Mouse (Mus musculus): ENCODE measurements around the gene Zfp423.

Gene Zfp423

DNA sequence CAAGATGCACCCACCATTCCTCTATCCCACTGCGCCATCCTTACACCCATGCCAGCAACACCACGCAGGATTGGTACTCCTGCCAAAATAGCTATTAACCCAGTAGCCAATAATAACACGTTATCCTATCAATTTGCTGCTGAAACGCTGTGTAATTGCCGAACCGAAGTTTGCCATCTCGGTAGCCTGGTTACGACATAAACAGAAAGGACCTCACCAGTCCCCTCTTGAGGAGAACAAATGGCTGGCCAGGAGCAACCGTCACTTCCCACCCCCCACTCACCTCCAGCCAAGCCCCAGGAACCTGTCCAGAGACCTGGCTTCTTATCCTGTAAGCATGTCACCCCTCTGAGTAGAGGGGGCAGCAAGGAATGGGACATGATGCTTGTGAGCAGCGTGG lies 156.0 kb downstream of the Zfp423 start:
- no peak for DNase-seq (ENCODE audit: low spot score)

DNA sequence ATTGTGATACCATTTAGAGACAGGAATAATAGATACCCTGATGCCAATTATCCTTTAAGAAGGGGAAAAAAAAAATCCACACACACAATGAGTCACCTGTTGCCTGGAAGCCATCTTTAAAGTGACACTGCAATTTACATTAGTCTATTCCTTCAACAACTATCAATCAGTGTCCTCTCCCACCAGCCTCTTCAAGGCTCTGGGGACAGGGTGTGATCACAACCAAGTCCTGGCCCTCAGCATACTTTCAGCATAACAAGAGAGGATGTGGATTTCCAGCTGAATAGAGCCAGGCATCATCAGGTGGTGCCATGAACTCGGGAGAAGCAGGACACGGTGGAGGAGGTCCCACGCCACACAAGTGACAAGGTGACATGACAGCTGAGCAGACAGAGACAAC lies 156.8 kb downstream of the Zfp423 start:
- no peak for DNase-seq (ENCODE audit: low spot score)

DNA sequence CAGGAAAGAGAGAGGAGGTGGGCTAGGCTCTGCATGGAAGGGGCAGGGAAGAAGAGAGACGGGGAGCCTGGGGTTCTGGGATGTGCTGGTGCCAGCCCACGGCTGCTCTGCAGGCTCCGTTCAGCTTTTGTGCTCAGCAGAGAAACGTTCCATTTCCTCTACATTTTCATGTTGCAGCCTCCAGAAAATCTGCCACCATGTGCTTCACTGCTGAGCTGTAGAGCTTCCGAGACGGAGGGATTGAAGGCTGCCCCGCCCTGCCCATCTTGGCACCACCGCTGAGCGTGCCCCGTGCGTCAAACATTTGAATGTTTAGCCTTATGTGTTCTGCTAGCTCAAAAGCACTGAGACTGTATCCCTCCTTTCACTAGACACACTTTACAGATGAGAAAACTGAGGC lies 159.3 kb downstream of the Zfp423 start:
- no peak for DNase-seq (ENCODE audit: low spot score)

DNA sequence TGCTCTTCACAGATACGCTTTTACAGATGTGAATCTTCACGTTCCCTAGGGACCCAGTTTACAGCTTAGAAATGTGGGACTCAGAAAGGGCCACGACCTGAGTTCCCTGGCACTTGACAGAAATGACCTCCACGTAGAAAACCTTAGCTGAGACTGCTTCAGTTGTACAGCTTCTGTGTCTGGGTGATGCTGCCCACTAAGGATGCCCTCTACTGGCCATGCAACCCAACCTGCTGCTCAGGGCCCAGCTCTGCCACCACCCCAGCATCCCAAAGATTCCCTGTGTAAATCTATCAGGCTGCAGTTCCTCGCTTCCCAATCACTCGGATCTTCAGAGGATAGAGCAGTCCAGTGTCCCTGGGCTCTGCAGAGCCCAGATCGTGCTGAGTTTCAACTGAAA lies 163.2 kb downstream of the Zfp423 start:
- DNase-seq (ENCODE audit: low spot score), result no peak

DNA sequence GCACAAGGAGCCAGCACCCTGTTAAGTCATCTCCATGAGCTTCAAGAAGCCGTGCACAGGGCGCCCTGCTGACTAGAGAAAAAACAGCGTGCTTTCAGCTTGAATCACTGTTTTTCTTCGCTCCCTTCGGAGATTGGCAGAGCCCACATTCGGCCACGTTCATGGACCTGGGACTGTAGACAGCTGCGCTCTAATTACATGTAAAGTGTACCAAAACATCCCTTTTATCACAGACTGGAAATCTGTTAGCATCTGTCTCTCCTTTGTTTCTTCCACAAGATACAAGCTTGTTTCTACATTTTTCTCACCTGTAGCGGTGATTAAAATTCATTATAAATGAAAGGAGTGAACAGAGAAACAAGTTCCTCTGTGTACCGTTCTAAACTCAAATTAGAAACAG lies 164.8 kb downstream of the Zfp423 start:
- DNase-seq (ENCODE audit: low spot score), result no peak

DNA sequence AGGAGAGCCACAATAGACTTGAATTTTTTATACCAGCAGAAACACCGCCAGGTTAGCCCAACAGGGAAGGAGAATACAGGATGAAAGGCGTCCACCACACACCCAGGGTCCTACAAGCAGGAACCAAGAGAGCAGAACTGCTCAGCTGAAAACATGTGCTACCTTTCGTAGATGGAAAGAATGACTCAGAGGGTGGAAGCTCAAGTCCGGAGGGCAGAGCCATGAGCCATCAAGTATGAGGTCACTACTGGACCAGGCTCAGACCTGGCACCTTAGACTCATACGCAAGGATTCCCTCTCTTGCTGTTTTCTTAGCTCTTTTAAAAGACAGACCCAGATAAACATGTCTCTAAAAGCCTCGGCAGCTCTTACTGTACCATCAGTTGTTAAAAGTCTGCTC lies 168.3 kb downstream of the Zfp423 start:
- DNase-seq (ENCODE audit: low spot score), result no peak

DNA sequence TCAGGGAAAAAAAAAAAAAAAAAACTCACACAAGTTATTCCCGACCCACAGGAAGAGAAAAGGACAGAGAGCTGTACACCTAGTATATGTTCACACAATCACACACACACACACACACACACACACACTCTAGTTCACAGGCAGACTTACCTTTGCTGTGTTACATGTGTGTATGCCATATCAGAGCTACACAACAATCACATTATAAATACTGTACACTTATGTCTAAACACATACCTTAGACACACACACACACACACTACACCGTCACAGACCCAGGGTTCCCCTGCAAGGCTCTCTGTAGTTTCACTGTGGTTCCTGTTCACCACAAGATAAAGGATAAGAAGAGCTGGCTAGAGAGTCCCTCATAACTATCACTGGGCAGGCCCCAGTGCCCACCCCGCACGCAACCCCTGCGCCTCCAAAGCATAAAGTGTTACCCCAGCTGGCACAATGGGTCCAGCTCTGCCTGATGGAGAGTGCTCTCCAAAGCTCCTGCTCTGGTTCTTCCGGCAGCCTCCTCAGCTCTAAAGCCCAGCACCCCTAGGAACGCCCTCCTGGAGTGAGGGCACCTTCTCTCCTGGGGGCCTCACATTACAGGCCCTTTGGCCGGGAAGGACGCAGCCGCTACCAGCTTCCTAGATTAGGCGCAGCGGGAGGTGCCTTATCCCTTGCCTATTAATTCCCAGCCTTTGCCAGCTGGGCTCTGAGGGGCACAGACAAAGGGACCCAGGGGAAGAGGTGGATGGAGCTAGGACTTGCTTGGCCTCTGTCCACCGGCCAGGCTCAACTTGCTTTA lies 174.6 kb downstream of the Zfp423 start:
- DNase-seq (ENCODE audit: low spot score), result no peak

DNA sequence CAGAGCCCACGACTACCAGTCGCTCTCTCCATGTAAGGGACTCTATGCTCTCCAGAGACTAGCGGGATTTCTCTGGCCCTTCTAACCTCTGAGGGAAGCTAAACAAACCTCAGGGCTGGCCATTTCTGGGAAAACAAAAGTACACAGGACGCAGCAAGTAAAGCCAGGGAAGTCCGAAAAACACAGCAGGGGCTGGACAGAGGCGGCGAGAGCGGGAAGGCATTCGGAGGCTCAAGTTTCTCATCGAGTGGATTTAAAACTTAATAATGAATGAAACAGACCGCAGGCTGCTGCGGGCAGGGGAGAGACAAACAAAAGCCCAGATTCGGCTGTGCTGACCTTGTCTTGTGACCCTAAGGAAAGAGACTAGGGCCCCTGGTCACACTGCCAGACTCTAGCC lies 175.2 kb downstream of the Zfp423 start:
- DNase-seq (ENCODE audit: low spot score), result no peak

DNA sequence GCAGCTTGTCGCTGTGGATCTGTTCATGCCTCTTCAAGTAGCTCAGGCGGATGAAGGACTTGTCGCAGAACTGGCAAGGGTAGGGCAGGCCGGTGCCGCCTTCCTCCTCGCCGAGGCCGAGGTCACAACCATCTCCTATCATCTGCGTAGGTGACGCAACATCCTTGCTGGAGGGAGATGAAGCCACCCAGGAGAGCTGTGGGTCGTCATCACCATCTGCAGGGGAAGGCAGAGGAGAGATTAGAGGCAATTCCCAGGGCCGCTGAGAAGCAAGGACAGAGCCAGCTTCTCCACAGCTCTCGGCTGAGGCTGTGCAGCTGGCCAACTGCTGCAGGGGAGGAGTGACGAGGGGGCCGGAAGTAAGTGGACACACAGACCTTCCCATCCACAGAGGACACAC lies 176.2 kb downstream of the Zfp423 start:
- DNase-seq (ENCODE audit: low spot score), result no peak

DNA sequence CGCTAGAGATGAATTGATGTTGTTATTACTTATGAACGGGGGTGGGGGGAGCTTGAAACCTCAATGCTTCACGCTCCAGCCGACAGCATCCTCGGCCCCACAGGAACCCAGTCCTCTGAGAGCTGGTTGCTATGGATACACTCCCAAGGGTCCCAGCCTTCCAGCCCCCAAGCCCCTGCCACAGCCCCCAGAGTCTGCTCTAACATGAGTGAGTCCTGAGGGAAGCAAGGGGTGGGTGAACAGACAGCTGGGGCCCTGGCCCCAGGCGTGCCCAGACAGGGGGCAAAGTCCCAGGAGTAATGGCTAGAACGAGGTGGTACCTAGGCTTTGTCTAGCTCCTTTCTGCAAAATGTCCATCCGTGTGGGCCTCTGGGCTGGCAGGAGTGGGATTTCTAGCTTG lies 181.8 kb downstream of the Zfp423 start:
- no peak for DNase-seq (ENCODE audit: low spot score)

DNA sequence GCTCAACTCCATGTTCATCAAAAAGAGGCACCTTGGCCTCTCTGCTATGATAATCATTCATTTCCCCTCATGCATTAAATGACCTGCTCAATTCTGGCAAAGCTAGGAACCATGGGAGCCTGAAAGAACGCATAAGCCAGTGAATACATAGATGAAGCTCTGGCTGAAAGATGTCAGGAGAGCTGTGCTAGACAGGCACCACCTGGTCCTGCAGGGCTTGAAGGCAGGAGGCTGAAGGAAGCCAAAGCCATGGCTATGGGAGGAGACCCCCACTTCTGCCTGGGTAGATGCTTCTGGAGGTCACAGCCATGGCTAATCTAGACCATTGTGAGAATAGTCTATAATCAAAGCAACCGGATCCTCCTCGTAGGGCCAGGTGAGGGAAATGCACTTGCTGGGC lies 183.5 kb downstream of the Zfp423 start:
- no peak for DNase-seq (ENCODE audit: low spot score)

DNA sequence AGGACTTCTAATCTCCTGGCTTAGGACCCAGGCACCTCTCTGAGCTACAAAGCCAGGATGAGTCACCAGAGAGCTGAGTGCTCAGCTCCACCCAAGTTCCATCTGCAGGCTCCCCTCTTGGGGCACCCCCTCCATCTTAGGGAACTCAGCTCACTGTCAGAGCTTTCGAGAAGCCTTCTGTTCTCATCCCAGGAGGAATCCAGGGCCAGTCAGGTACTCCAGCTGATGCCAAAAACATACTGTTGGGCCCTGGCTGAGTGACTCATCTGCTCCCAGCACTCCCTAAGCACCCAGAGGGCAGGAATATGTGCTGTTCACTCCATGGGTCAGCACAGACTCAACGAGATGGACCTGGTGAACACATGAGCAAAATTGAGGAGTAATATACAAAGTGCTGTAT lies 184.4 kb downstream of the Zfp423 start:
- no peak for DNase-seq (ENCODE audit: low spot score)

DNA sequence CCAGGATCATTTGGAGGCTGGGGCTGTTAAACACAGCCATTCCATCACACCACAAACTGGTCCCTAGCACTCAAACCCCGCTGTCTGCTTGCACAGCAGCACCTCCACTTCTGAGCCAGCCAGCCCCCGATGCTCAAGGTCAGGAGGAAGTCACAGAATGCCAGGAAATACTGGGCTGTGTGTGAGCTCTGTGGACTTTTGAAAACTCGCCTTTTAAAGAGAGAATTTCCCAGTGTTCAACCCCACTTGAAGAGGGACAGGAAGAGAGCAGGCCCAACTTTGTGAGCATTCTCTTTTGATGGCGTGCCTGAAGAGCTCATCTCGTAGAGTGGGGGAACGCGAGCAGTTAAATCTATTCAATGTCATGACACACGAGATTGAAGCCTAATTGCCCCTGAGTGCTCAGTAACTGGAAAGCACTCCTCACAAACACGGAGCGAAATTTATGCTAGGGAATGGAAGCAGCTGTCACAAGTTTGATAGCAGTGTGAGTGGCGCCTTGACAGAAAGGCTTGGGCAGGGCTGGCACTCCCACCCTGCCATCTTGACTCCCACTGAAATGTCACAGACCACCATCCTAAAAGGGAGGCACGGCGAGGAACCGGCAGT lies 186.4 kb downstream of the Zfp423 start:
- DNase-seq (ENCODE audit: low spot score), result no peak

DNA sequence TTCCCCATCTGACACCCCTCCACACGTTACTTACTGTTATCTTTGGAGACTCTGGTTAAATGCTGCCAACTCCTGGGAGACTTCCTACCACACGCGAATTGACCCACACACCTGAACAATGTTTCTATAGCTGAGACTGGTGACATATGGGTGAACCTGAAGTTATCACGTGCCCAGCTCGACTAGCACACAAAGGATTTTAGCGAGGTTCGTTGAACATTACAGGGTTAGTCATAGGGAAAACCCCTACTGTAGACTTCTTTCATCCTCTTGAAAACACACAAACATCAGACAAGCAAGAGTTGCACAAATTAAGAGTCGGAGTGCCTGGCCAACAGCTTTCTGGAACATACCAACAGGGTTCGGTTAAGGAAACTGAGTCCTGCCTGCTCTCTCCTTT lies 191.5 kb downstream of the Zfp423 start:
- no peak for DNase-seq (ENCODE audit: low spot score)

DNA sequence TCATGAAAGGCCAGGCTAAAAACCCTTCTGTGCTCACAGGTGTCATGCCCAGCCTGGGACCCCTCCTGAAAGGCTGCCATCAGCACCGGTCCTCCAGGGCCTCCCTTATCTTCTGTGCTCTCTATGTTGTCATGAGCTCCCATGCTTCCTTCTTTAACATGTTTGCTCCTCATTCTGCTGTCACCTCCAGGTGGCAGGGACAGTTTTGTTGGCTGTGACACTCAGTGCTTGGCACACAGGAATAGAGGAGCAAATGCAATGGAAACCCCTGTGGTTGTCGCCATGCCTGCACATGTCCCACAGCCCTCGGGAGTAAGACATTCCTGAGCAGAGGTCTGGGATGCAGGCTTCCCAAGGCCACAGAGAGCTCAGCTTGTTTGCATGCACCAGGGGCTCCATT lies 194.1 kb downstream of the Zfp423 start:
- DNase-seq (ENCODE audit: low spot score), result no peak

DNA sequence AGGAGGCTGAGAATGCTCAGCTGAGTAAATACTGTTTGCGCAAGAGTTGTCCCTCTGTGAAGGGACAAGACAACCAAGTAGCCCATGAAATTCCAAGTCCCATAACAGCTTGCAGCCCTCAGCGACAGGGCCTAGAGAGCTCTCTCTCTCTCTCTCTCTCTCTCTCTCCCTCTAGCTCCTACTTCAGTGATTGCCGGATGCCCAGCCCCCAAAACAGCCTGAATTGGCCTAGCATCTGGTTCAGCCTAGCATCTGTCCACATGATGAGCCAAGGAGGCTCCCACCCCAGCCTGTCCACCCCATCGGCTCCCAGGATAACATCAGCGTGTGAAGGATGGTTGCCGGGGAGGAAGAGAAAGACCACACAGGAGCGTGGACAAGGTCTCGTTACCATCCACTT lies 200.6 kb downstream of the Zfp423 start:
- no peak for DNase-seq (ENCODE audit: low spot score)

DNA sequence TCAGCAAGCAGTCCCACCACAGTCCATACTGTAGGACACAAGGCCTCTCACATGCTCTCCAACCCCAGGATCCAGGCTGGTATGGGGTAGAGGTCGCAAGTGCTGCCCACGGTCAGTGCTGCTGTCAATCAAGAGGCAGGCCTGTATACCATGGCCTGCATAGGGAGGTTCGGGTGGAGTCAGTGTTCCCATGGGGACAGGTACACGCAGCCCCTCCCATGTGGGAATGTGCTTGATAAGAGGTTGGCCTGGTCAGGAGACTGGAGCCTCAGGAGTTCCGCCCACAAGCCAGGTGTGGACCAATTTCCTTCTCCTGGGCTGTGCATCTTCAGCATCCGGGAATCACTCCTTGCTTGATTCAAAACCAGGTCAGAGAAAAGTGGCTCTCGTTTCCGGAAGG lies 204.5 kb downstream of the Zfp423 start:
- no peak for DNase-seq (ENCODE audit: low spot score)

DNA sequence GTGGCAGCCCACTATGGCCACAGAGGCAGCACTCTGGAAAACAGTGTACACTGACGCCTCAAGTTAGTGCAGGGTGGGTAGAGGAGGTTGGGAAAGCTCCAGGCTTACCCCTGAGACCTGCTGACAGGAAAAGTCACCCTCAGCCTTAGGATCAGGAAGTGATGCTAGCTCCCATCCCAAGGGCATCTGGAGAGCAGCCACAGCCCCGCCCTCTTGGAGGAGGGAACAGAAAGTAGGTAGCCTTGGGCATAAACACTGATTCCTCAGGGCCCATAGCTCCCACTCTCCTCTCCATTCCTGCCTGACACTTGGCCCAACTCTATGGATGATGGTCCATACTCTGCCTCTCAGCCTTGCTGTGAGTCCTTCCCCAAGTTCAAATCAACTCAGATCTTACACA lies 205.8 kb downstream of the Zfp423 start:
- no peak for DNase-seq (ENCODE audit: low spot score)

DNA sequence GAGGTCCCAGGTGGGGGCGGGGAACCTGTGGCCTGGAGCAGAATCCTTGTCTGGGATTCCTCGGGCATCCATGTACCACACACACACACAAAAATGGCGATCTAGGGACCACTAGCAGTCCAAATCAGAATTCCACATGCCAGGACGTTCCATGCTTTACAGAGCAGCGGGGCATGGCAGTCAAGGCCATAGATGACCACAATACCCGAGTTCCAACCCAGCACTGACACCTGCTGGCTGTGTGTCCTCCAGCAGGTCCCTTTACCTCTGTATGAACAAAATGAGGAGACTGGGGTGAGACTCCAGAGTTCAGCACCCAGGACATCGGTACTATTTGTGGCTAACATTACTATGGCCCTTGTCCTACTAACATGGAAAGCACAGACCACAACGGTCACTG lies 206.2 kb downstream of the Zfp423 start:
- DNase-seq (ENCODE audit: low spot score), result no peak

DNA sequence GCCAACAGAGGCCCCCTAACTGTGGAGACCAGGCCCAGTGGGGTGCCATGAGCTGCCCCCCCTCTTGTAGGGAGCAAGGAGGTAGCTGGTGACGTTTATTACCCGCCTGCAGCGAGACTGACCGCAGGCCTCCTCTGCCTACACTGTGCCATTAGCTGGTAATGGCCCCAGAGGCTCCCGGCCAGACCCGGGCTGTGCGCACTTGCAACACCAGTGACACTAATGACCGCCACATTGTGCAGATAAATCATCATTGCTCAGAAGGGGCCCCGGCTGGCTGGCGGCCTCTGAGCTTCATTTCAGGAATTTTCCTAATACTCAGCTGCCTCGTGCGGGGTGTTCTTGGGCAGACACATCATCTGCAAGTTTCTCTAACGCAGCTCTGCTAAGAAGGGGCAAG lies 206.7 kb downstream of the Zfp423 start:
- no peak for DNase-seq (ENCODE audit: low spot score)

DNA sequence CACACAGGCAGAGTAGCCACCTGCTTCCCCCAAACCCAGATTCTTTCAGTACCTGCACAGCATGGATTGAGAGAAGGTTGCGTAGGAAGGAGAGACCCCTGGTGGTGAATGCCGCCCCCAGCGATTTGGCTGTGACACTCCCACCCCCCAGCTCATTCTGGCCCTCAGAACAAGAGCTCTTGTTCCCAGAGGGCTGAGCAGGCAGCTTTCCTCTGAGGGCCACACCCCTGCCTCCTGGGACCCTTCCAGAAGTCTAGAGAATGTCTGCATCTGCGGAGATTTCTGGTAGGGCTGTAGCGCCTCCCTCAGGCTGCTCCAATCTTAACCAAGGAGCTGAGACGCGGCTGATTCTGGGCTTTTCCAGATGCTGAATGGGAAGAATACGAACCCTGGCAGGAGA lies 211.8 kb downstream of the Zfp423 start:
- DNase-seq (ENCODE audit: low spot score), result no peak

DNA sequence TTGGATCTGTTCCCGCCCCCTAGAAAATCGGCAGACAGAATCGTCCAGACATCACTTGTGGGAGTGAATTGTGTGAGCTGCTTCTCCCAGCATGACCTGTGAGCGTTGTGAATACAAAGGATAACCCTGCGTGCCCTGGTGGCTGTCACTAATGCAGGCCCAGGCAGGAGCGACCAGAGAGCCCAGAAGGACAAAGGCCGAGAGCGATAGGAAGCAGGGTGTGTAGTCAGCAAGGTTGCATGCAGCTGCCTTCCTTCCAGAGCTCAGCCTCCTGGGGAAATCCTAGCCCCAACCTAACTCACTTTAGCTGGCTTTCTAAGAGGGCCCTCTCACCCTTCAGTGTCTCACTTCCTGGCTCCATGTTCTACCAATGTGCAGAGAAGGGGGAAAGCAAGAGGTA lies 212.3 kb downstream of the Zfp423 start:
- DNase-seq (ENCODE audit: low spot score), result no peak

DNA sequence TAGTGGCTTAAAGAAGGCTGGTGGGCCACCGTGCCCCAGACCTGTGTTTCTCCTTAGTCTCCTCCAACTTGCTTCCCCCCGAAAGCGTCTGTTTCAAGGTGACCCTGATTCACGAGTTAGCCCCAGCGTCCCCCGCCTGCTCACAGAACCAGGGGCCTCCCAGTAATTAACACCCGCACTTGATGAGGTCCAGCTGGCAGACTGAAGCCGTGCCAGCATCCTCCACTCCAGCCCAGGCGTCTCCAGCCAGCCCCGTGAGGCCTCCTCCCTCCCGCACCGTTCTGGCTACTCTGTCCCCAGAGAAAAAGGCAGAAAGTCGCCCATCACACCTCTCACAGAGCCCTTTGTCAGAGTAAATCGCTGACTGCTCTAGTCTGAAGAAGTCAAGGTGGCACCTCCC lies 213.3 kb downstream of the Zfp423 start:
- DNase-seq (ENCODE audit: low spot score), result no peak

DNA sequence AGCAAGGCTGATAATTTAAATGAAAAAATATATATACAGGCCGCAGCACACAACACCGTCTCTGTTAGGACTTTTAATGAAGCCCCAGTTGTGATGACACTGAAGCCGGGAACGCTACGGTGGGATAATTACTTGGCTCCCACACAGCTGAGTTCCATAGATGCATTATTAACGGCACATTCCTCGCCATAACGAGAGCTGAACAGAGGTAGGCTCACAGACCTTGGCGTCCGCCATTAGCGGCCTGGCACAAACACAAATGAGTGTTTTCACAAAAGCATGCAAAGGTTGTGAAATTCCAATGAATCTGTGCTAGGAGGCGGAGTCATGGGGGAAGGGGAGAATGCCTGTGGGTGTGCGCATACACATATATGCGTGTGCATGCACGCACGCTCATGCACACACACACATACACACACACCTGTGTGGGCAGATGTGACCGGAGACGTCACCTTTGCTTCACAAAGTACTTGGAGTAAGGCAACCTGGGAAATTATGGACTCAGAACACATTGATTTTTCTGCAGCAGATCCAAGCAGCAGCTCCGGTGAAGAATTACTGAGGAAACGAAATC lies 214.2 kb downstream of the Zfp423 start:
- DNase-seq (ENCODE audit: low spot score), result no peak

Data from urinary bladder, postnatal 10 days (tissue).